Mouse (Mus musculus) left cerebral cortex, adult 11 months (tissue): ENCODE data around the gene Cd300lb.
"Not testable (repeated sequence)": the region's sequence is repeated elsewhere in the genome, so short reads cannot be mapped to it uniquely, and the experiment has no call there.

ENCODE experiments used
- DNase-seq: peaks from one replicate; pipeline ENCODE4 v3.0.0; 2022; ENCODE audit warnings: low spot score

Cd300lb gene

DNA sequence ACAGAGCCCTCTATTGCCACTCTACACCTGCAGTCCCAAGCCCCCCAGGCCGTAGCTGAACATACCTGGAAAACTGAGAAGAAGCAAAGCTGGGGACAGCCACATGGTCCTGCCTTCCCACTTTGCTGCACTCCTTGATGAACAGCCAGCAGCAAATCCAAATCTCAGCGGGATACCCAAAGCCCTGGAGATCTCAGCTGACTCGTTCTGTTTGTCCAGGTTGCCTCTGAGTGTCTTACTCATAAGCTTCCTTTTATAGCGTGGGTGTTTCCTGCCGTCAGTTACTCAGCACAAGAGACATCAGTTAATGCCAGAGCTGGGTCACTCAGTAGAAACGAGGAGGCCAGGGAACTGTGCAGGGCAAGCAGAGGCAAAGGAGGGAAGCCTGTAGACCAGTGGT is at the start of gene Cd300lb:
Gene Cd300lb, minus strand, starts transcription at position 243 of the 400 bp plus-strand sequence.
- DNase-seq, result no peak

DNA sequence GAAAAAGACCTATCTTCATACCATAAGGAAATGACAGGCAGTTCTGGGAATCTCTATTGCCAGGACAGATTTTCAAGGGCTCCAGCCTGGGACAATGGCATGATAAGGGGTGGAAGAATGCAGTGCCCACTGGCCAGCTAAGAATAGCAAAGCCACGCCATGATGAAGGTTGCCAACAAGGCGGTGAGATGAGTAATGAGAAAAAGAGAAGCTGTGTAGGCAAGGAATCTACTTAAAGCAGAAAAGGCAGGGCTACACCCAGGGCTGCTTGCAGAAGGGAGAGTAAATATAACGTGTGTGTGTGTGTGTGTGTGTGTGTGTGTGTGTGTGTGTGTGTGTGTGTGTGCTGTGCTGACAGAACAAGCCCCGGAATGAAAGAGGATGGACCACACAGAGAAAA is 47.7 kb upstream of the Cd300lb start:
- DNase-seq, result no peak

DNA sequence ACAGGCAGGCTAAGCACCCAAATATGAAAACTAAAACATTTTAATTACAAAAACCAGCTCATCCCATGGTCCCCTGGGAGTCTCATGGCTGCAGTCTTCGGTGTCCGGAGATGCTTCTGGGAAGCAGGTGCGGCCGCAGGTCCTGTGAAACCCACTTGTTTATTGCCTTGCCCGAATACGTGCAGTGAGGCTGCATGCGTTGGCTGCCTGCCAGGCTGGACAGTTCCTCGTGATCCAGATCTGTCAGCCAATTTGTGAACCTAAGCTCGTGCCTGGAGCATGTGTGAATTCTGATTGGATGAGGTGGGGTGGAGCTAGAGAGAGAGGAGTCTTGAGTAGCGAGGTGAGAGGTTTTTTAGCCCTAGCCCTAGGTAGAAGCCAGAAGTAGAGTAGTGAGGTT is 38.5 kb upstream of the Cd300lb start:
- DNase-seq, result no peak

DNA sequence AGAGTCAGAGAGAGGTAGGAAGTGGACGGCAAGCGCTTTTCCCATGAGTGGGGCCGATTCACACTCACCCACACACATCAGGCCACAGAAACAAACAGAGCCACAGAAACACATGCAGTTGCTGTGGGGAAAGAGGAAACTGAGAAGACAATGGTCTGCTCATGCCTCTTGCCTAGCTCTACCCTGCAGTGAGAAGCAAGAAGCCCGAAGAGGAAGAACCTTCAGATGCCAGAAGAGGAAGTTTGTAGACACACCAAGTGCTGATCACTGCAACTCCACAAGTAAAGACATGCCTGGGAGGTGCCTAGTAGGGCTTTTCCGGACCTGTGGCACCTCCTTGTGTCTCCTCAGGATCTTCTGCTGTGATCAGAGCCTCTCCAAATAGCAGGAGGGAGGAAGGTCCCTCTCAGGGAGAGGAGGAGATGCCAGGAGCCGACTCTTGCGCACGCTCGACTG is 34.6 kb upstream of the Cd300lb start, which contains the start of gene Cd300c:
Gene Cd300c, minus strand, starts transcription at position 406 of the 456 bp plus-strand sequence.
- no peak for DNase-seq

DNA sequence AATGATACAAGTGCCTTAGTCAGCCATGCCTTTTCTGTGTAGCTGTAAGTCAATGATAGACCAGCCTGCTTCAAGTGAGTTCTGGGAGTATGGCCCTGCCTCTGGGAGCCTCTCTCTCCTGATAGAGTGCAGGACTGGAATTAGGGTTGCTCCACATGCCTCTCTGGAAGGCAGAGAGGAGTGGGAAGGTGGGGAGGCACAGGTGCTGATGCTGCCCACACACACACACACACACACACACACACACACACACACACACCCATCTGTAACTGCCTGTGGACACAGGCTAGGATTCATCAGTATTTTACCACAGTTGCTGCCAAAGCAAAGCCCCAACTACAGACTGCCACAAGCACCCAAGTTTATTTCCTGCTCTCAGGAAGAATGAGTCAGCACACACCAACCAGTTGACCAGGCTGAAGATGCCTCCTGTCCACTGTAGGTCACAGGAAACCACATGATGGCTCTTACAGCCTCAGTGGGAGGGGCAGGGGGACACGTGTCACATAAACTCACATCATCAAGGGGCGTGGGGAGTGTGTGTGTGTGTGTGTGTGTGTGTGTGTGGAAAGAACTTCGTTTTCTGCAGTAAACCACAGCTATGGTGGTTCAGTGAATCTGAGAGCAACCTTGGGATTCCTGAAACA is 31.1 kb upstream of the Cd300lb start:
- no peak for DNase-seq

DNA sequence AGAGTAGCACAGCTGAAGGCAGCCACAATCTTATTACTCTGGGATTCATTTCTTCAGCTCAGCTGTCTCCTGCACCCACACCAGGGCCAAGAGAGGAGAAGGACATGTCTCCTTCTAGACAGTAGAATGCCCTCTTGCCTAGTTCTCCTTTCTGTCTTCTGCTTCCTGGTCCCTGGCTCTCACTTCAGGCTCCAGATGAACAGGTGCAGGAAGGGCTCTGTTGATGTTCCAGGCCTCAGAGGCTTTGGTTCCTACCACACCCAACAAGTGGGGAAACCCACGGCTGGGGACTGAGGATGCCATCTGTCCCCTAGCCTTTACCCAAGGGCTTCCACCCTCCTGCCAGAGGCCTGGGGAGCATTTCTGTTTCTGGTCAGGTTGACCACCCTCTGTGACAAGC is 26.2 kb upstream of the Cd300lb start:
- DNase-seq, result no peak

DNA sequence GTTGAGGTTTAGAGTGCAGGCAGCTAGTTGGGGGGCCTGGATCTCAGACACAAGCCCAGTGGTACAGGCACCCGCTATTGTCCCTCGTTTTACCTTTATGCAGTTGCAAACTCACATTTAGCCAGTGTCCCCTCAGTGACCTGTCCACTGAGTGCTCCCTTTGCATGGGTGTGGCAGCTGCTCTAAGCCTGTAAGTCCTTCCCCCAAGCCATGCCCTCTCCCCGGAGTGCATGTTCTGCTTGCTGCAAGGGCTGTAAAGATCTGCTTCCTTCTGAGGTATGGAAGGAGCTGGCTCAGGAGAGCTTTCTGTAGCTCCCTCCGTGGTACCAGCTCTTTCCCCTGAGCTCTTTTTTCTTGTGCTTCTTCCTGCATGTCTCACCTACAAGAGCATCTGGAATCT is 595 bp downstream of the Cd300lb start:
- DNase-seq, result no peak

DNA sequence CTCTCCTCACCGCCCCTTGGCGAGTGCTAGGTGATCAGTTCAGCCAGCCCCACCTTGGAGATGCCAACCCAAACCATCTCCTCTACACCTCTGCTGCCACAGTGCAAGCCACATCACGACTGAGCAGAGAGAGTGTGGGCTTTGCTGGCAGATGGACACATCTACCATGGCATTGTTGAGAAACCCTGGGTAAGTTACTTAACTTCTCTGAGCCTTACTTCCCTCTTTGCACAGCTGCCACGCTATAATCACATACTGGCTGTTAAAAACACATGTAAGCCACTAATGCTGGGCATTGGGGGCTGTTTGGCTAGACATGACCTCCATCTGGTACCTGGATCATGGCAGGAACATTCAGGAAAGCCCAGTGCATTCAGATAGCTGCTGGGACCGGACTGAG is 3.1 kb downstream of the Cd300lb start:
- no peak for DNase-seq

DNA sequence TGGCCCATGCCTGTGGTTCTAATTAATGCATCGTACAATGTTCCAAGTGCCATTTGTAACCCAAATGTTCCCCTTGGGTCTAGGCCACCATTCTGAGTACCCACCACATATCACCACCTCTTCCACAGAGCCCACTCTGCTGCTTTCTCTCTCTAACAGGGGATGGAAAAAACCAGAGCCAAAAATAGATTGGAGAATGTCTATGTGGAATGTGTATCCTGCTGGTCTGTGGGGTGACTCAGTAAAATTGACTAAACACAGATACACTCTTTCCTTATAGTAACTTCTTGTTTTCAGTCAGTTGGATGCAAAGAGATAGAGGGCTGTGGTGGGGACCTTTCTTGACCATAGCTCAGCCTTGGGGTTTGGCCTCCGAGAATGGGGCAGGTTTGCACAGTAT is 4.6 kb downstream of the Cd300lb start:
- no peak for DNase-seq

DNA sequence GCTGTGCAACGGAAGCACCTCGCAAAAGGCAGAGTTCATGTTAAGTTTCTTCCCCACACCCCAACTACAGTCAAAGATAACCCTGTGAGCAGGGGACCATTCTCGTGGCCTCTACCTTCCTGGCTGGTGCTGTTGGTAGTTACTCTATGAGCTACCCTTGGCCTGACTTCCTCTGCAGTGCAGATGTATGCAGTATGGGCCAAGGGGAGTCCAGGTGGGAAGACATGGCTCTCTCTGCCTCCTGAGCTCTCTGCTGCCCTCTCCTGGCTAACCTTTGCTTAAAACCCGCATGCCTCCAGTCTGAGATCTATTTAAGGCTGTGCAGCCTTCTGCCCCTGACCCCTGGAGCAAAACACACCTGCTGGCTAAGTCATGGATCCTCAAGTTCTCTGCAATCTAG is 10.2 kb downstream of the Cd300lb start:
- DNase-seq, result no peak

DNA sequence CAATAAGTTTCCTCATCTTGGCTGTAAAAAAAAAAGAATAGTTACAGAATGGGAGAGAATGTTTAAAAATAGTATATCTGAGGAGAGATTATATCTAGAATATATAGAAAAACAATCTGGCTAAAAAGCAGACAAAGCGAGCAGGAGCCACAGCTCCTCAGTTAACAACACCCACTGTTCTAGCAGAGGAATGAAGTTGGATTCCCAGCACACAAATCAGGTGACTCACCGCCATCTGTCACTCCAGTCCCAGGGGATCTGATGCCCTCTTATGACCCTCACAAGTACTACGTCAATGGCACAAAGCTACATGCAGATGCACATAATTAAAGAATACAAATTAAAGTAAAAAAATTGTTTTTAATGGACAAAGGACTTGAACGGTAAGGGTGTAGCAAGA is 11.7 kb downstream of the Cd300lb start:
- DNase-seq, result peak; percentile 27

DNA sequence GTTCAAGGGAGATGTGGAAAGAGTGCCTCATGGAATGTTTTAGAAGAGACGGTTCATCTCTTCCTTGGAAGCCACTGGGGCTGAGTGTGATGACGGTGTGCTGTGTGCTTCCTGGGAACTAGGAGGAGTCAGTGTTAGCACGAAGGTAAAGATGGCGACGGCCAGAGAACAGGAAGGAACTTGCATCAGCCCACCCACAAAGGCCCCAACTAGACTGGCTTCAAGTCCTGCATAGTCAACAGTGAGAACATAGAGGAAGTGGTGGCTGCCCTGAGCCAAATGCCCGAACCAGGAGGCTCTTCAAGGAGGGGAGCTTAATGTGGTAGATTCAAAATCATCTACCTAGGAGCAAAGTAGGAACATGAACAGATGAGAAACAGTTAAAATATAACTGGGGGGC is 17.1 kb downstream of the Cd300lb start:
- no peak for DNase-seq

DNA sequence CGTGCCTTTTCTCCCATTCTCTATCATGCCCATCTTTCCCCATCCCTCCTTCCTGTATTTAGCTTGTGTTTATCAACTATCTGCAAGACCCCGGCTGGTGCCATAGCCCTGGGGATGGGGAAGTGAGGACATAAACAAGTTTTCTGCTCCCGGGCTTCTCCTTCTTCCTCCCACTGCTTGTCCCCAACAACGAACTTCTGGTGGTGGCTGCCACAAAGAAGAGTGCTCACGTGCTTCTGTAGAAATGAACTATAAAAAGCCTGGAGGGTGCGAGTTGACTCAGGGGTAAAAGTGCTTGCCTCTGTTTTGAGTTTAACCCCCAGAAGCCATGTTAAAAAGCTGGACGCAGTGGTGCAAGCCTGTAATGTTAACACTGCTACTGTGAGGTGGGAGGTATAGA is 19.2 kb downstream of the Cd300lb start:
- DNase-seq, result no peak

DNA sequence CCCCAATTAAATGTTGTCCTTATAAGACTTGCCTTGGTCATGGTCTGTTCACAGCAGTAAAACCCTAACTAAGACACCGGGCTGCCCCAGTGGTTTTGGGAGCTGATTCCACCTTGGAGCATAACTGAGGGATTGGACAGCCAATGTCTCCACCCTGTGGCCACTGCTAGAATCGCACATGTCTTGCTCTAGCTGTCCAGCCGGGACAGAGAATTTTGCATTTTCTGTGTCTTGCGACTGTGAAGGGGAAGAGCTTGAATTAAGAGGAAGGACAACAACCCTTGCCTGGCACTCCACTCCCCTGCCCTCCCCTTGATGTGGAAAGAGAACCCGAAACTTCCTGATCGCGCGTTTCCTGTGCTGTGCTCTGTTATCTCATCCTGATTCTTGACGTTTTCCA is 21.3 kb downstream of the Cd300lb start:
- peak; percentile 59 for DNase-seq

DNA sequence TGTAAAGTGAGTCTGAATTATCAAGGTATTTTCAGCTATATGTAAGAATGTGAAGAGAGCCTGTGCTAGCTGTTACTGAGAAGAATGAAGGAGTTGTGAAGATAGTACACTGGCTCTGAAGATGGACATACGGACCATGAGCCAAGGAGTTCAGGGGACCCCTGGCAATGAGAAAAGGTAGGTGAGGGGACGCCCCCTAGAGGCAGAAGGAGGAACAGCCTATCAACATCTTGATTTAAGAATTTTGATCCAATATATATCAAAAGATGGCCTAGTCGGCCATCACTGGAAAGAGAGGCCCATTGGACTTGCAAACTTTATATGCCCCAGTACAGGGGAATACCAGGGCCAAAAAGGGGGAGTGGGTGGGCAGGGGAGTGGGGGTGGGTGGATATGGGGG is 24.6 kb downstream of the Cd300lb start:
- DNase-seq, result not testable (repeated sequence)

DNA sequence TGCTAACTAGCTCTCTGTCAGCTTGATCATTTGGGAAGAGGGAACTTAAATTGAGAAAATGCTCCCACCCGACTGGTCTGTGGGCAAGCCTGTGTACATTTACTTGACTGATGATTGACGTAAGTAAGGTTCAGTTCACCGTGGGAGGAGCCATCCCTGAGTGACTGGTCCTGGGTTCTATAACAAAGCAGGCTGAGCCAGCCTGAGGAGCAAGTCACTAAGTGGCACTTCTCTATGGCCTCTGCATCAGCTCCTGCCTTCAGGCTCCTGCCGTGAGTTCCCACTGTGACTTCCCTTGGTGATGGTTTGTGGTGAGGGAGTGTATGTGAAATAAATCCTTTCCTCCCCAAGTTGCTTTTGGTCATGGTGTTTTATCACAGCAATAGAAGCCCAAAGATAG is 26.1 kb downstream of the Cd300lb start:
- no peak for DNase-seq

DNA sequence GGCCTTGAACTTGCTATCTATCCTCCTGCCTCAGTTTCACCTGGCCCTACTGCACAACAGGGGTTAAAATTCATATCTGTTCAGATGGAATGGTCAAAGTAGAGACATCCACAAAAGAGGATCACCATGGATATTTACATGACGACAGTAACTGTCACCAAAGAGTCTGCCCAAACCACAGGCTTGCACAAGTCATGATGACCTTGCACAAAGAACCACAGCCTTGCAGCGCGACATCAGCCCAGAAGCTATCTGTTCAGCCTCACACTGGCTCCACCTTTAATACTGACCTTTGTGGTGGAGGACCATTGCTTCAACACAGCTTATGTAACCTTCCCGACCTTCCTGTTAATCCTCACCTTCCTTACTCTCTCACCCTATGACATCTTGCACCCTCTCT is 26.6 kb downstream of the Cd300lb start:
- no peak for DNase-seq

DNA sequence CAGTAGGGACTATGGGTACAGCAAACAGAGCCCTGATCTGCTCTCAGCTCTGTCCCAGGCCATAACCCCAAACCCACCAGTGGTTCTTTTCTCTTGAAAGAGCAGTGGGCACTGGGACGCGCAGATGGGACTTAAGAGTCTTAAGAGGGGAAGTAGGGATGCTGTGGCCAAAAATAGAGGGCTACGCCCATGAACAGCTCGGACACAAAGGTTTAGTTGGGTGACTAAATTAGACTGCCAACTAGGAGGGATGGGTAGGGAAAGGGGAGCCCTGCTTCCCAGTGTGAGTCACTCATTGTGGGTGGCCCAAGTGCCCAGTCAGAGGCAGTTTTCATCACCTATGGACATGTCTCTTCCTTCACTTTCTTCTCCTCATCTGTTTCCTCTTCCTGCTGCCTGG is 31.0 kb downstream of the Cd300lb start:
- DNase-seq, result no peak

DNA sequence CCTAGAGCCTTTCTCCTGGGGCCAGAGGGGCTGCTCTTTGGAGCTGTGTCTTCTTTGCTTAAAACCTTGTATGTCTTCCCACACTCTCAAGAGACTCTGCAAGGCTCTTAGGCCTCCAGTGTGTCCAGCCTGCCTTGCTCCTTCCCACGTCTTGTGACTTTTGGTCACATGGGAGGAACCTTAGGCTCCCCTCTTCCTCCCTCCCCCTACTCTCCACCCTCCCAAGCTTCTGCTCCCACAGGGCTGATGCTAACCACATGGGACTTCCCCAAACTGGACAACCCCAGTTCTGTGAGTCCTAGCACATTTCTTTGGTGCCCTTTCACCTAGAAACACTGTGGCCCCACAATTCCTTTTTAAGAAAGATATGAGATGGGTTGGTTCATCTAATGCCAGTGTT is 36.2 kb downstream of the Cd300lb start:
- no peak for DNase-seq

DNA sequence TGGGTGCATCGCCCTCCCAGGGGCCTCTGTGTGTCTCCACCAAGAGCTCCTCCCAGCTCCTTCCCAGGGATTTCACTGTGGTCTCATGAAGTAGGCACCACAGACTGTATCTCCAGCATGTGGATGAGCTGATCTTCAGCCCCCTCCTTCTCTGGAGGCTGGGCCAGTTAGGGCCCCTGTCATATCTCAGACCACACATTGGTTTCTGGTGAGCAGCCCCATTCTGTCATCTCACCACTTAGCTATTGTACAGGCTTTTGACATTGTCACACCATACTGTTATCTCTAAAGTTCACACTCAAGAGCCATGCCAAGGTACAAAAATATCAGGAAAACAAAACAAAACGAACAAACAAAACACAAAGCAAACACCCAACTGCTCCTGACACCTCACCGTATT is 38.1 kb downstream of the Cd300lb start:
- no peak for DNase-seq

DNA sequence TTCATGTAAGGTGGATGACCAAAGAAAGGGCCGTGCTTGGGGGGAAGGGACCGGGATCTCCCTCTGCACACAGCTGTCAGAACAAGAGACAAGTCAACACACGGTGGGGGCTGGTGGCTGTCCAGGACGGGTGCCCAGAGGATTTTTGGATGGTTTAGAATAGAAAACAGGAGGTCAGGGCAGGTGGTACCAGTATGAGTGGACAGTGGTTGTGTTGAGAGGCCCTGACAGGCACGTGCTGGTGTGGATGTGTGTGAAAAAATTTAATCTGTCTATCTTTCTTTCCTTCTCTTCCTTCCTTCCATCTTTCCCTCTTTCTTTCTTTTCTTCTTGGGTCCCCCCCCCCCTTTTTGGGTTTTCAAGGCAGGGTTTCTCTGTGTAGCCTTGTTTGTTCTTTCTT is 43.6 kb downstream of the Cd300lb start:
- DNase-seq, result no peak

DNA sequence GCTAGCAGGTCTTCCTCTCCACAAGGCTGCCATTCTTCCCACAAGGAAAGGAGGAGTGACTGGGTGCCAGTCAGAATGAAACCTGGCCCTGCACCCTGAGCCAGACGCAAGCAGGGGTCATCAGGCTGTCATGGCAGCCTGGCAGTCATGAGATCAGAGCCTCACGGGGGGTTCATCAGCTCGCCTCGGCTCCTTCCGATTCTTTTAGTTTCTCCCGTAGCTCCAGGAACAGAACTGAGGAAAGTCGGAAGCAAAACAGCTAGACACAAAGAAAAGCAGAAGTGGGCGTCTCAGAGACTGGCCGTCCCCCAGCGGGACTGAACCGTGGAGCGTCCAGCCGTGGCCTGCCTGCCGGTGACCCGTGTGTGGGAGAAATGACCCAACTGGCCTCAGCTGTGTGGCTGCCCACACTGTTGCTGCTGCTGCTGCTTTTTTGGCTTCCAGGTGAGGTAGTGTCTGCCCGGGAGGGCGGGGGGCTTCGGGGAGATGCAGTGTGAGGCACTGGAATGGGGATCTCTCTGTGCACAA is 44.1 kb downstream of the Cd300lb start, which contains the start of gene Cd300a:
Gene Cd300a, plus strand, starts transcription at position 51 of the 528 bp plus-strand sequence.
- no peak for DNase-seq

DNA sequence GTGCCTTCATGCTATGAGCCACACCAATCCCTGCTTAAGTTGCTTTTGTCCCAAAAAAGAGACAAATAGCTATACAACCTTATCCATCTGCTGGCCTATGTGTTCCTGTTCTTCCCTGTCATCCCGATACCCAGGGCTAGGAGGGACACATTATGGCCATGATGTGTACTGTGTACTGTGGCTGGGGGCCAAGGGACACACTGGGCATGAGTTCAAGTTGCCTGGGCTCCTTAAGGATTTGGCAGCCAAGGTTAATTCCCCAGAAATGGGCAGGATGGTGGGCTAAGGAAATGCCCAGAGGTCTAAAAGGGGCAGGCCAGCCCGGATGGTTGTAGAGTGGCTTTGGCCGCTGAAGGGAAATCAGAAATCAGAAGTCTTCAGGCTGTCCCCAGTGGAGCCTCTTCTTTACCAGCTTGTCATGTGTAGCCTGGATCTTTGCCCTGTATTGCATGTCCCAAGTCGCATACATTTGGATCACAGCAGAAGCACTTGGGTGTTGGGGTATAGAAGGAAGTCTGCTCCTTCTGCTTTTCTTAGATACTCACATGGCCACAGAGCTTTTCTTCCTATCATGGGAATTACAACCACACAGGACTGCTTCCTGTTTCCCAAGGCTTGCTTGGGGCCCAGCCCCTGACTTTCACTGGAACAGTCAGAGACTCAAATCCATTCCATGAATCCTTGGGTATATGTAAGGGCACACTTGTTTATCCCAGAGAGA is 49.6 kb downstream of the Cd300lb start:
- no peak for DNase-seq
